Mouse (Mus musculus) monocyte, adult 2 months (primary cell): ENCODE data around the gene Gm20388.

Source experiments
- DNase-seq, 2 experiments: peaks; one replicate each; pipeline ENCODE4 v3.0.0; 2022; ENCODE audit warnings: low spot score in 2 of 2, low read depth in 1 of 2

The Gm20388 gene

DNA sequence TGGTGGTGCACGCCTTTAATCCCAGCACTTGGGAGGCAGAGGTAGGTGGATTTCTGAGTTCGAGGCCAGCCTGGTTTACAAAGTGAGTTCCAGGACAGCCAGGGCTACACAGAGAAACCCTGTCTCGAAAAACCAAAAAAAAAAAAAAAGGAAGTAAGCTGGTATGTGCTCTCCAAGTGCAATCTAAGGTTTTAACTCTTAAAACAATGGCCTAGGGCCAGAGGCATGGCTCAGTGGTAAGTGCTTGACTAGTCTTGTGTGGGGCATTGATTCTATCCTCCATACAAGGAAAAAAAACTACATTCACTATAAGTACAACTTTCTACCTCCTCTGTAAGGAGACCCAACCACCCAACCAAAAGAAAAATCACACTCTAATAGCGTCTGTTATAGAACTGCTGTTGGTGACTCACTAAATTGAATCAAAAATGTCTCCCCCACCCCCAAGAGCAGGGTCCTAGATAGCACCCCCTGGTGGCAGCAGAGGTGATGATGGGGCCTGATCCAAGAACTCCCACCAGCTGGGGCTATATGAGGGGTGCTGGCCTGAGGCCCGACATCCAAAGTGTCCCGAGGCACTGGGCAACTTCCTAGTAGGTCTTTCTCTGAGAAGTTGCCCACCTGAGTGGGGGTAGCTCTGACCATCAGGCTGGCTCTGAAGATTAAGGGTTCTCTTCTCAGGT is 2548.7 kb downstream of the Gm20388 start:
- no peak for DNase-seq

DNA sequence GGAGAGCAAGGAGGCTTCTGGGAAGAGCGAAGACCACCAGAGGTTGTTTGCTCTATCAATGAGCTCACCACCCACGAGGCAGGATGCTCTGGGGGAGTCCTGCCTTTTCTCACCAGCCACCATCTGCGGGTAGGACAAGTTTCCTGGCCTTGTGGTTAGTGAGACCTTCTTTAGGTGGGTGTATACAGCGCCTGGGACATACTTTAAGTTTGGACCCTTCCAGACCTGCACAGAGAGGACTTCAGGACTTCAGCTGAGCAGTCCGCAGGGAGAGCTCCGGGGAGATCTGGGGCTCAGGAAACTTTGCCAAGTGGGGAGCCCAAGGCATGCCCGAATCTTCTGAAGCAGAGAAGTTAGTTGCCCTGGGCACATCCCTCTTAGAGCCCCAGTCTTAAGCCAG is 2549.3 kb downstream of the Gm20388 start:
- DNase-seq: no peak

DNA sequence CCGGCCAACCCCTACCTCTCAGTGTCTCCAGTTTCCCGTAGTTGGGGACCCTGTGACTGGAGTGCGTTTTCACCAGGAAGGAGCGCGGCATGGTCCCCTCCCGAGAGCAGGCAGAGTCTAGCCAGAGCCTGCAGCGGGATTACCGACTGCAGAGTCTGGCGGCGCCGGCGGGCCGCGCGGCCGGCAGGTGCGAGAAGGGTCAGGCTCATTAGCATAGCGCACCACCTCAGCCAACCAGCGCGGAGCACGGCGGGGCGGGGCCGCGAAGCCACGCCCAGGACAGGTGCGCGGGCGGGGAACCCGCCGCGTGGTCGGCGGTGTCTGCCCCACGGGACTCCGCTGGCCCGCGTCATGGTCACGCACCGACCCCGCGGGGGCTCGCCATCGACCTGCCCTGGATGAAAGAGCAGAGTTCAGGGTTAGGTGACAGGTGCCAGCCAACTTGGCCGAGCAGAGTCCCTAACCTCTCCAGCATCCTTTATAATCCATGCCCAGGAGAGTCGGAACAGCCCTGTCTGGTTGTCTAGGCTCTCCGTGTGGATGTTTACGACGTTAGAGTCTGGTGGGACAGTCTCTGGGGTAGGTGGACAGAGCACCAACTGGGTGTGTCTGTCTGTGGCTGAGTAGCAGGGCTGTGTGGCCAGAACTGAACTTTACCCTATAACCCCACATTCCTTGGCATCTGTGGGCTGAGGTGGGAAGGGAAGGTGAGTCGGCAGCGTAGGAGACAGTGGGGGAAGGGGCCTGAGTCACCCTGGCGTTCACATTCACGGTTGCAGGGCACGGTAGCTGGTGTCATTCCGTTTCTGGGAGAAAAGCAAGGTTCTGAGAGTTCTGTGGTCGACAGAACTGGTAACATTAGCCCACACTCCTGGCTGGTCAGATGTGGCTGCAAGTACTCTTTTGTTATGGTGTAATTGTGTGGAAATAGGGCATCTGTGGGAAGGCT is 2550.2 kb downstream of the Gm20388 start, which contains the start of gene Snai3:
Snai3 (minus strand) TSS at position 210 of the 949 bp plus-strand sequence.
- DNase-seq: no peak

DNA sequence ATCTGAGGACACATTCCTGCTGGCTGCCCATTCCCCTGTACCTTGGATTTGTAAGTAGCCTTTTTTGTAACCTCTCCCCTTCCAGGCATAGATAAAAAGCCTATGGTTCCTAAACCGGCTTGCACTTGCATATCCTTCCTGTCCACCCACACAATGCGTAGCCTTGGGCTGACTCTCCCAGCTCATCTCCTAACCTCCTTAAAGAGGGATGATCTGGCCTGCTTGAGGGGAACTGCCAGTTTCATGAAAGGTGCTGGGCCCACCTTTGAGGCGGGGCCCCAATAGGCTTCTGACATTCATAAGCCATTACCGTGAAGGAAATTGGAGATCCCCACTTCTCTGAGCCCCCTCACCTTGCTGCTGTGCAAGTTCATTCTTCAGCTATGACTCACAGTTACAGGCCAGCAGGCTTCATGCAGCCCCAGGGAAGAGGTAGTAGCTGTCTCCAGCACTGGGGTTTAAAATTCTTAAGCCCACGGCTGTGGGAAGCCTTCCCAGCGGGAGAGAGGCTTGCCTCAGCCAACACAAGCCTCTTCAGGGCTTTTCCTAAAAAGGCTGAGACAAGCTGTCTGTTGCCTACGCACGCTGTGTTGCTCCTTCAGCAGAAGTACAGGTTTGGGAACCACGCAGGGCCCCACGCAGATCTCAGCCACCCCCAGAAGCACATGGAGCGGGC is 2551.0 kb downstream of the Gm20388 start:
- no peak for DNase-seq

DNA sequence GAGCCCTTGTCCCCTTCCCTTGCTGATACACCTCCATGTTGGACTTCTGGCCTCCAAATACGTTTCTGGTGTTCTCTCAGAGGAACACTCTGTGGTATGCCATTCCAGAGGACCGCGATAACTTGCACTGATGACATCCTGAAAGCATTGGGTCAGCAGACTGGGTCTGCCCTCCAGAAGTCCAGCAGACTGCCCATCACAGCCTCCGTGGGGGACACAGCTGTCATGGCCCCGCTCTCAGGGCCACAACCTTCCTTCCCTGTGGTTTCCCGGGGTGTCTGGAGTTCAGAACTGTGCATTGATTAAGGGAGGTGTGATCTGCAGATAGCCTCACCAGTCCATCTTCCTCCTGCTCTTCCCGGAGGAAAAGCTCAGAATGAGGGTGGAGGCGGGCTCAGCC is 2551.9 kb downstream of the Gm20388 start:
- no peak for DNase-seq

DNA sequence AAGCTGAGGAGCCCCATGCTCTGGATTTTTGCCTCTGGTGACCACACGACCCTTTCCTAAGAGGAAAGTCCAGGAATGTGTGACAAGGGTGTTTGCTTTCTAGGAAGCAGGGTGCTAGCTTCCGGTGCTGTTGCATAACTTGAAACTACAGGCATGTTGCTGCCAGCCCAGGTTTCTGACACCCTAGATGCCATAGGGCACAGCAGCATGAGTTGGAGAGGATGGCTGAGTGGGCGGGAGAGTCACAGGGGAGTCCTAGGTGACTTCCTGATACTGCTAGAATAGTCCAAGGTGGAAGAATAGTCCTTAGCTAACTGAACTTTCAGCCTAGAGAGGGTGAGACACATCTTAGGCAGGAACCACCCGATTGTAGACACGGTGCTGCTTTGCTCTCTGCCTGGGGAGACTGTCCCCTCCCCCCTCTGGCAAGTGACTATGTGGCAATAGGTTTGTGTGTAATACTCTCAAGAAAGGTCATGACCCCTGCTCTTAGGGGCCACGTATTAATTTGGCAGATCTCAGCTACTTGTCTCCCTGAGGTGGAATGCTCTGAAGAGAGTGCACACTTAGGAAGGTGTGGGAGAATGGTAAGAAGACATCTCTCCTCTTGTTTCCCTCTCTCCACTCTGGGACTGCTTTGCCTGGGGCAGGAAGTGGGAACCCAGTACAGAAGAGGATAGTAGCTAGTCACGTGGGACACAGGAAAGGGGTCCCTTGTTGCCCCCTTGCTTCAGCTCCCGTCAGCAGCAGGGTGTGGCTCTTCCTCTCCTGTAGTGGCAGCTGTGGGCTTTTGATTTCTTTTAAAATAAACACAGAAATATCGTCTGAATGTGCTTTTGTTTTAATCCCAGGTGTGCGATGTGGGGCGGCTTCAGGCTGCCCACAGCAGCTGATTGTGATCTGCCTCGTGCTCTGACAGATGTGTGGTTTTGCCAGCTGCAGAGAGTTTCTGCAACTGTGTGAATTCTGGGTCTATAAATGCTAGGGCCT is 2553.3 kb downstream of the Gm20388 start:
- DNase-seq: peak in 1 of 2 experiments; percentile 26

DNA sequence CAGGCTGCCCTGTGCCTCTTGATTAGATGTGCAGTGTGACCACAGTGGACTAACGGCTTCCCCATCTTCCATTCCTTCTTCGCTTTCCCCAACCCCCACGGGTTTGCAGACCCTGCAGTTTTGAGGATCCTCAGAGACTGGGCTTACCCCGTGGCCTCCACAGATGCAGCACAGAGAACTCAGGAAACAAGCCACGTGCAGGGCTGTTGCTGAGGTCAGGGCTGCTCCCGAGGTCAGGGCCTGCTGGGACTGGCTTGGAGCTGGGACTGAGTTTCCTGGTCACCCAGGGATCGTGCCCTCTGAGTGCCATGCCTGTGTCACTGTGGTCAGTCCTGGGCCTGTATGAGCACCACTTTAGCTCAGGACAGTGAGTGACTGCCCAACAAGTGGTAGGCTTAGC is 2554.3 kb downstream of the Gm20388 start:
- DNase-seq: no peak

DNA sequence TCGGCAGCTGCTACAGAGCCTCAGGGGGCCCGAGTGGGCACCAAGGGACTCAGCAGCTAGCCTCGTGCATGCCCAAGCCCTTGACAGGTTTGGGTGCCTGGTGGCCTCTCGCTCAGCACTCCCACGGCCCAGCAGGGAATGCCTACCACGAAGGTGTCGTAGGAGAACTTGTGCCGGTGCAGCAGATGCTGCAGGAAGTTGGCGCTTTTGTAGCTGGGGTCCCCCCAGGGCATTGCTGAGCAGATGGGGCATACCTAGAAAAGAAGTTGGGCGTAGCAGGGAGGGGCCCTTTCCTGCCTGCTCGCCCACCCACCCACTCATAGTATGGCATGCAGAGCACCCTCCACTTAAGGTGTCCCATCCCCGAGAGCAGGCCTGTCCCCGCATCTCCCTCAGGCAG is 2557.2 kb downstream of the Gm20388 start:
- DNase-seq: no peak

DNA sequence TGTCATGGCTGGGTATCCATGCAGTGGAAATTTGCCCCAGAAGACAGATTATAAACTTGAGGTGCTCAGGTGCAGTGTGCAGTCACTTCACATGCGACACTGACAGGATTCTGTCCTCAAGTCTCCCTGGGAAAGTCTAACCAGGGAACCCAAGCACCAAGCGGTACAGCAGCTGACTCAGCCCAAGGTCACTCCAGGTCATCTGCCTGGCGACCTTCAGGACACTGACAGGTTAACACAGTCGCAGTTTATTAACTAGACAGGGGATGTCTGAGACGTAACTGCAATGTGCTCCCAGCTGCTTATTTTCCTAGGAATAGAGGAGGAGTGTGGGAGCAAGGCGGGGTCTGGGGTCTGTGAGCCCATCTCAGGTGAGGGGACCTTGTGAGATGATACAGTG is 2558.8 kb downstream of the Gm20388 start:
- no peak for DNase-seq

DNA sequence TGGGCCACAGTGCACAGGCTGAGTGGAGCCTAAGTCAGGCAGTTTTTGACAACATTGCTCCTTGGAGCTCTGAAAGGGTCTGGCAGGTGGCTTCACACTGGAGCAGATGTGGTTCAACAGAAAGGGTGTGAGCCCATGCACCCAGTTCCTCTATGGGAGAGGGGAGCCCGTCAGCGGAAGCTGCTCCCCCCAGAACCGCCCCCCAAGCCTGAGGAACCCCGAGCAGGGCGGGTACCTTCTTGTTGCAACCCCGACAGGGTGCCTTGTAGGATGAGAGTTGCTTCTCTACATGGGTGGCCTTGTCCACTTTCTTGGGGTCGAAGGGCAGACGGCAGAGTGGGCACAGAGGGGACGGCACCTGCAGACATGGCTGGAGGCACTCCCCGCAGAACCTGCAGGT is 2559.3 kb downstream of the Gm20388 start:
- no peak for DNase-seq

DNA sequence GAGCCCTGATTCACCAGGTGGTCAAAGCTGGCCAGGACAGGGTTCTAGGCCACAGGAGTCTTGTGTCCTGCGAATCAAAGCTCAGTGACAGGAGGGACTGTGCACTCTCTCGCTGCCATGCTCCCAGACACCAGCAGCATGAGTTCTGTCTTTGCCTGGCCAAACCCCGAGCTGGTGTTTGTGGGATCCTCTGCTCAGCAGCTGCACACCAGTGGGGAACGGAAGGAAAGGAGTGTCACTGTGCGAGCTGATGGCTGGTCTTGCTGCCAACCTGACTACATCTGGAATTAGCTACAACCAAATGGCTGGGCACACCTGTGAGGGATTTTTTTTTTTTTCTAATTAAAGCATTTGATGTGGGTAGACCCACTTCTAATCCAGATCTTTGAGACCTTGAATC is 2560.1 kb downstream of the Gm20388 start:
- no peak for DNase-seq

DNA sequence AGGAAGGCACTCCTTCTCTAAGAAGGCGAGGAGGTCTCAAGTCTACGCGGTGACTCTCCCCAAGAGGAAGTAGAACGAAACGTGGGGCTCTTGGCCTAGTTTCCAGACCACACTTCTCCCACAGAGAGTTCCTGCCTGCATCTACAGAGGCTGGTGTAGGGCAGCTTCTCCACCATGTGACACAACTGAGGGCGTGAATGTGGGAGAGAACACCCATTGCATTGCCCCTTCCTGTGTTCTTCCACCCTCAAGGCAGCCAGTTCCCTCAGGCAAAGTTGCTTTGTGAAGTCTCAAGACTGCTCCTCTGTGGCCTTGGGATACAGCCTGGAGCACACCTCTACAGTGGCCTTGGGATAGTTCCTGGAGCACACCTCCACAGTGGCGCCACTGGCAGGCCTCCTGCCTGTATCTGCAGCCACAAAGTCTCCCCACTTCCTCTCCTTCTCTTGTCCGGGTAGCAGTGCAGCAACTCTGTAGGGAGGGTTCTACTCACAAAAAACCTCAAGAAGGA is 2563.3 kb downstream of the Gm20388 start:
- peak; percentile 33 to 52 for DNase-seq

DNA sequence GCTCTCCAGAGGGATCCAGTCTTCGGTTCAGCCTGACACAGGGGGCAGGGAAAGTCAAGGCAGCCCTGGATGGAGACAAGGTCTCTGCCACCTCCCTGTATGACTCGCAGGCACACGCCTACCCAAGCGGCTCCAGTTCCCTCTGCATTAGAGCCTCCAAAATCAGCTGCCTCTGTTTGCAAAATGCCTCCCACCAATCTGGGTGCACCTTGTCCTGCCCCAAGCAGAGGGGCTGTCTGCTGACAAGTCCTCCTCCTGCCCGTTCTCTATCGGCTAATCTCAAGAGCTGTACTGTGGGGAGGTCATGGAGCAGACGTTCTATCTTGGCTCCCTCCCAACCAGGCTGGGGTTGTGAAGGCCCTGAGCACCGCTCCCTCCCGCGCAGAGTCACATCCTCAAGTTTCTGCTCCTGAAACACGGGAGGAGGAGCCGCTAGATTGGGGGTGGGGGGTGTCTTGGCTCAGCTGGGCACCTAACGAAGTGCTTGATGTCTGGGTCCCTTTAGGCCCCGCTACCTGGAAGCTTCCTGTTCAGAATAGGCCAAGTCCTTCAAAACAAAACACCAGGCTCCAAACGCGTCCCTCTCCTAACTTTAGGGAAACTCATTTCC is 2564.4 kb downstream of the Gm20388 start:
- no peak for DNase-seq

DNA sequence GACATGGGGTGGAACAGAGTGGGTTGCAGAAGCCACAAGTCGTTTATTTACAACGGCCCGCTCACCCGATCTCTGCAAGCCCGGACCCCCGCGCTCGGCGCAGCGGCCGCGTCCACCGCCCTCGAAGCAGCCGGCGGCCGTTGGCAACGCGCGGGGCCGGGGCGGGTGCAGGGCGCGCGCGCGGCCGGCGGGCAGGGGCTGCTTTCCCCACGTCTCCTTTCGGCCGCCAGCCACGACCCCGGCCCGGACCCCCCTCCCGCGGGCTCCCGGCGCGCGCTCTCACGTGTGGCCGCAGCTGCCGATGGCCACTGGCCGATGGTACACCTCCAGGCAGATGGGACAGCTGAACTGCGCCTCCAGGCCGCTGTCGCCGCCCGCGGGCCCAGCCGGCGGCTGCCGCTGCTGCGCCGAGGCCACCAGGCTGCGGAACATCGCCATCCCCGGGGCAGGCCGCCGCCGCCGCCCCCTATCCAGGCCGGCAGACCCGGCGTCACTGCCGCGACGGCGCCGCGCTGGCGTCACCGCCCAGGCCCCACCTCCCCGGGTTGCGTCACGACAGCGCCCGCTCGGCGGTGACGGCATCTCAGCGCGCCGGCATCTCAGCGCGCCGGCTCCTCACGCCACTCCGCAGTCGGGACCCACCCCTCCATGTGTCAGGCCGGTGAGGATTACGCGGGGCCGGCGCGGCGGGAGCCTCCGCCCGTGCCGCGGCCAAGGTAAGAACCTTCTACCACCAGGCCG is 2565.1 kb downstream of the Gm20388 start, which contains the start of the genes Rnf166 and Ctu2:
Rnf166 (minus strand) TSS at position 485 of the 741 bp plus-strand sequence.
Ctu2 (plus strand) TSS at position 564 of the 741 bp plus-strand sequence.
- DNase-seq: peak; percentile 73 to 91

DNA sequence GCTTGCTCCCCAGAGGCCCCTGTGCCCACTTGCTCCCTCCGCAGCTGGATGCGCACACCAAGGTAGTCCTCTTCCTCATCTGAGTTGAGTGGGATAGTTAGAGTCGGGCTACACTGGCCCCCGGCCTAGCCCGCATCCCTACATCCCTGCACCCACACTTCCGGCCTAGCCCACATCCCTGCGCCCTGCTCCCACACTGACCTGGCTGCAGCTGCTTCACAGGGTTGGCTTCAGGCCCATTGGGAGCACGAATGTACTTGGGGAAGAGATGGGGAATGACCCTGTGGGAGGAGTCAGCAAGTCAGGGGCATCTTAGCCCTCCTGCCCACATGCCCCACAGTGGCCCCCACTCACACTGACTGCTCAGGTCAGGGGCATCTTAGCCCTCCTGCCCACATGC is 2571.8 kb downstream of the Gm20388 start:
- DNase-seq: no peak

DNA sequence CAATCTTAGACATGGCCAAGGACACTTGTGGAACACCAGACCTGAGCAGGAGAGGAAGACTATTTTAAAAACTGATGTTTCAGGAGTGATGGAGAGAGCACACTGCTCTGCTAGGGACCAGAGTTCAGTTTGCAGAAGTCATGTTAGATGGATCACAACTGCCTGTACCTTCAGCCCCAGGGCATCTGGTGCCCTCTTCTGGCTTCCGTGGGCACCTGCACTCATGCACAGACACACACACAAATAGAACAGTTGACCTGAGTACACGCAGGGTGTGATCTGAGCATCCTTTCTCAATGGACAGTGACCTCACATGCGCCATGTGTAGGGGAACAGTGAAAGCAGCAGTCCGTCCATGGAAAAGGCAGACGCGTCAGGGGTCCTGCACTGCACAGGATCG is 2573.2 kb downstream of the Gm20388 start:
- no peak for DNase-seq

DNA sequence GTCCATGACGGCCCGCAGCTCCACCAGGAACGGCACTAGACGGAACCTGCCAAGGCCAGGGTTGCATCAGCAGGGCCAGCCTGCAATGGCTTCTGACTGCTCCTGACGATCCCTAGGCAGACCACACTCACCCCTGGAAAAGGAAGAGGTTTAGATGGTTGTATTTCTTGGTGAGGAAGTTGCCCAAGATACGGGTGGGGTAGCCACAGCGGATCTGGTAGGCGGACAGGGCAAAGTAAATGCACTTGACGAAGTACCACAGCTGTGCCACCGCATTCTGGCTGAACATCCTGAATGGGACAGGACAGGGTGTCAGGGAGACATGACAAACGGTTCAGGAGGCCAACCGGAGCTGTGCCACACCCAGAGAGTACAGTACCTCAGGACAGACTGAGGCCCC is 2574.2 kb downstream of the Gm20388 start:
- DNase-seq: peak; percentile 38 to 41

DNA sequence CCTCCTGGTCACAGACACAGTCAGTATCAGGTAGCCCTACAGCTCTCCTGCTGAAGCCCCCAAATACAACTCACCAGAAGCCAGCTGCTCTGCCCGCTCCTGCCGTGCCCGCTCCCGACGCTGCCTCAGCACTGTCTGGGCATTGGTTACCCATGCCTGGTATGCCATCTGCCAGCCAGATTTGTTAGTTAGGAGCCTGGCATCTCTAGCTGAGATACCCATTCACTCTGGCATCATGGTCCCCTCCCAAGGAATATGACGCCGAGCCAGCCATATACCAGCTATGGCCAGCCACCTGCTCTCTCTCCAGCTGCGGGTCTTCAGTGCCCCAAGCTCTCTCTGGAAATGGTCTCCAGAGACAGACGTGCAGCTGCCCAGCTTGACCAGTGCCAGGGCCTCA is 2577.7 kb downstream of the Gm20388 start:
- no peak for DNase-seq
